Mouse (Mus musculus) myocyte (in vitro differentiated cells): Measurements from ENCODE around the gene Cntnap5c. TPM values are rescaled to one million over a fixed set of nuclear protein-coding genes. Genes with fewer than 3 reads are reported as not detected.

Experiments used
- H3K27me3 ChIP-seq: one replicate; pipeline ENCODE4 v1.6.1; 2011; ENCODE audit not compliant: control insufficient read depth, insufficient read depth, insufficient read length
- H3K36me3 ChIP-seq: one replicate; pipeline ENCODE4 v1.6.1; 2011; ENCODE audit not compliant: control insufficient read depth, insufficient read depth
- H3K4me2 ChIP-seq: one replicate; pipeline ENCODE4 v1.6.1; 2011; ENCODE audit warnings: low read depth, control low read depth
- H3K4me3 ChIP-seq: one replicate; pipeline ENCODE4 v1.5.1; 2011; ENCODE audit warnings: mild to moderate bottlenecking, control low read depth, moderate library complexity
- H3K79me2 ChIP-seq: one replicate; pipeline ENCODE4 v1.6.1; 2011; ENCODE audit not compliant: control insufficient read depth, insufficient read depth
- H3ac ChIP-seq: one replicate; pipeline ENCODE4 v1.6.1; 2011; ENCODE audit not compliant: control insufficient read depth, insufficient read length
- CEBPB ChIP-seq: IDR thresholded peaks from 2 replicates; pipeline ENCODE4 v1.6.1; 2011; ENCODE audit warnings: mild to moderate bottlenecking, moderate library complexity; ENCODE audit not compliant: poor library complexity, insufficient read depth, severe bottlenecking
- E2F4 ChIP-seq: IDR thresholded peaks from one replicate; pipeline ENCODE4 v1.6.1; 2011; ENCODE audit warnings: mild to moderate bottlenecking, control low read depth, moderate library complexity; ENCODE audit not compliant: insufficient read depth
- MAX ChIP-seq: IDR thresholded peaks from one replicate; pipeline ENCODE4 v1.6.1; 2011; ENCODE audit warnings: low read depth, mild to moderate bottlenecking, control low read depth
- MYOD1 ChIP-seq, 3 experiments: IDR thresholded peaks; one replicate each; pipeline ENCODE4 v1.6.1; 2011; ENCODE audit warnings: control low read depth in 2 of 3, low read depth in 2 of 3, mild to moderate bottlenecking in 2 of 3, moderate library complexity in 1 of 3; ENCODE audit not compliant: insufficient read length in 2 of 3, control insufficient read depth in 1 of 3
- MYOG ChIP-seq, 3 experiments: IDR thresholded peaks; one replicate each; pipeline ENCODE4 v1.6.1; 2011; ENCODE audit warnings: control low read depth in 2 of 3, low read depth in 2 of 3, mild to moderate bottlenecking in 2 of 3; ENCODE audit not compliant: insufficient read length in 2 of 3, control insufficient read depth in 1 of 3, insufficient read depth in 1 of 3
- POLR2A ChIP-seq: IDR thresholded peaks from one replicate; pipeline ENCODE4 v1.6.1; 2011; ENCODE audit warnings: low read depth, mild to moderate bottlenecking, control low read depth, moderate library complexity; ENCODE audit not compliant: insufficient read length
- POLR2AphosphoS2 ChIP-seq: IDR thresholded peaks from one replicate; pipeline ENCODE4 v1.6.1; 2011; ENCODE audit warnings: low read depth, control low read depth; ENCODE audit not compliant: insufficient read length
- REST ChIP-seq: IDR thresholded peaks from one replicate; pipeline ENCODE4 v1.6.1; 2011; ENCODE audit warnings: mild to moderate bottlenecking, control low read depth, moderate library complexity; ENCODE audit not compliant: insufficient read depth, insufficient read length
- SRF ChIP-seq: IDR thresholded peaks from one replicate; pipeline ENCODE4 v1.6.1; 2011; ENCODE audit warnings: low read depth; ENCODE audit not compliant: control insufficient read depth, insufficient read length
- TCF12 ChIP-seq: IDR thresholded peaks from one replicate; pipeline ENCODE4 v1.6.1; 2011; ENCODE audit warnings: mild to moderate bottlenecking, control low read depth; ENCODE audit not compliant: poor library complexity, insufficient read depth, severe bottlenecking
- TCF3 ChIP-seq: IDR thresholded peaks from one replicate; pipeline ENCODE4 v1.6.1; 2011; ENCODE audit warnings: low read depth, control low read depth; ENCODE audit not compliant: insufficient read length
- USF1 ChIP-seq: IDR thresholded peaks from one replicate; pipeline ENCODE4 v1.6.1; 2011; ENCODE audit warnings: low read depth, mild to moderate bottlenecking, control low read depth, moderate library complexity
- polyA plus RNA-seq: library from polyadenylated mRNA; unstranded; fragments of >200 nt; fragmentation: generic; extraction: Trizol; gene quantifications from one replicate; pipeline ENCODE4 v1.2.1, GENCODE M21; 2012; ENCODE audit warnings: missing spikeins

Gene Cntnap5c
- not detected for polyA plus RNA-seq

- H3K79me2 ChIP-seq, result no peaks in the 10 kb centered on the region
- no peak within 1 kb of the TSS for H3K4me2 ChIP-seq
- no peak within 1 kb of the TSS for H3ac ChIP-seq
- H3K36me3 ChIP-seq, result no peaks in the 10 kb centered on the region
- no peak for TF ChIP-seq CEBPB
- no peak for TF ChIP-seq USF1
- TF ChIP-seq MAX, result no peak
- no peak for TF ChIP-seq E2F4
- no peak for TF ChIP-seq TCF3
- no peak for TF ChIP-seq REST
- no peak for TF ChIP-seq POLR2AphosphoS2
- no peak for TF ChIP-seq SRF
- no peak for TF ChIP-seq POLR2A
- TF ChIP-seq MYOG (IDR thresholded peaks at IDR 0.05; ENCODE audit: control insufficient read depth in 1 of 3, insufficient read depth in 1 of 3, insufficient read length in 2 of 3, low read depth in 2 of 3), result no peak
- no peak for TF ChIP-seq MYOD1 (IDR thresholded peaks at IDR 0.05; ENCODE audit: control insufficient read depth in 1 of 3, insufficient read length in 2 of 3, low read depth in 2 of 3)
- TF ChIP-seq TCF12, result no peak
- H3K27me3 ChIP-seq, result no peaks in the 10 kb centered on the region
- H3K4me3 ChIP-seq, result no peak within 1 kb of the TSS
Measured at GRCm38 (mm10) chr17:57768622-57769610, at the start of gene Cntnap5c. TSS of gene Cntnap5c (plus strand) at chr17:57769570.

DNA sequence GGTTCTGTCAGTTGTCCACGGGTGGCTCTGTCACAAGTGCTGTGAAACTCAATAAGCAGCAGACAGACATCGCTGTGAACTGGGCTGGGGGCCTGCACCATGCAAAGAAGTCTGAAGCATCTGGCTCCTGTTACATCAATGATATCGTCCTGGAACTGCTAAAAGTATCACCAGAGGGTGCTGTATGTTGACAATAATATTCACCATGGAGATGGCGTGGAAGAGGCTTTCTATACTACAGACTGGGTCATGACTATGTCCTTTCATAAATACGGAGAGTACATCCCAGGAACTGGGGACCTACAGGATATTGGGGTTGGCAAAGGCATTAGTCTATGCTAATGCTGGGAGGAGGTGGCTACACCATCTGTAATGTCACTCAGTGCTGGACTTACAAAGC, 27.3 kb upstream of the Cntnap5c start, which contains the start of gene Gm21834:
Gene Gm21834 (minus strand): TSS at position 101 of the 400 bp plus-strand sequence.
- Histone ChIP-seq H3K36me3 (no peaks in the 10 kb centered on the region), H3ac (no peak within 1 kb of the TSS)
- TF ChIP-seq MYOG (IDR thresholded peaks at IDR 0.05; ENCODE audit: control insufficient read depth in 1 of 3, insufficient read depth in 1 of 3, insufficient read length in 2 of 3, low read depth in 2 of 3), result no peak
- TF ChIP-seq TCF3, result no peak
- no peak for TF ChIP-seq CEBPB
- TF ChIP-seq REST, result no peak
- no peak for TF ChIP-seq MAX
- TF ChIP-seq POLR2A, result no peak
- TF ChIP-seq MYOD1 (IDR thresholded peaks at IDR 0.05; ENCODE audit: control insufficient read depth in 1 of 3, insufficient read length in 2 of 3, low read depth in 2 of 3), result no peak

DNA sequence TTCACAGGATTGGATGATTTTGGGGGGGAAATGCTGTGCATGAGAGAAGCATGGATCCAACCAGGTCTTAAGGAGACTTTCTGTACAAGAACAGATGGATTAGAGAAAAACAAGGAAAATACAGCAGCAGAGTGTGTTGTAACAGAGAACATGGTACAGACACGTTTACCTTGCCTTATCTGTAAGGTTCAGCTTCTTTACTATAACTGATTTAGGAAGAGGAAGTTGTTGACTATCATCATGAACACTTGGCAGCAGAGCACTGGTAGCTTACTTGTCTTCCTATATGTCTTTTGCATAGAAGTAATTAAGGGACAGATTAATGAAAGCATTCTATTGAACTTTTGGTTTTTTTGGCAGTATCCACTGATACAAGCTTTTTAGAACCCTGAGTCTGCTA, 11.3 kb upstream of the Cntnap5c start:
- Histone ChIP-seq H3ac (no peak overlapping the region), H3K27me3 (no peaks in the 10 kb centered on the region), H3K36me3 (no peaks in the 10 kb centered on the region), H3K79me2 (no peaks in the 10 kb centered on the region), H3K4me2 (no peak overlapping the region), H3K4me3 (no peak overlapping the region)
- TF ChIP-seq REST, result no peak

More for the DNA sequence above, 27.3 kb upstream of the Cntnap5c start, which contains the start of gene Gm21834:
- Histone ChIP-seq H3K4me3 (no peak within 1 kb of the TSS), H3K4me2 (no peak within 1 kb of the TSS), H3K27me3 (no peaks in the 10 kb centered on the region), H3K79me2 (no peaks in the 10 kb centered on the region)

GRCm38 (mm10) chr17:57767306-57767705, 2.1 kb upstream of the Cntnap5c start:
- Histone ChIP-seq H3K4me3 (no peak overlapping the region), H3K4me2 (no peak overlapping the region)
- TF ChIP-seq MYOG (IDR thresholded peaks at IDR 0.05; ENCODE audit: control insufficient read depth in 1 of 3, insufficient read depth in 1 of 3, insufficient read length in 2 of 3, low read depth in 2 of 3), result no peak
- TF ChIP-seq USF1, result no peak
- no peak for TF ChIP-seq POLR2A
- no peak for TF ChIP-seq TCF12
- TF ChIP-seq MYOD1 (IDR thresholded peaks at IDR 0.05; ENCODE audit: control insufficient read depth in 1 of 3, insufficient read length in 2 of 3, low read depth in 2 of 3), result no peak
- TF ChIP-seq TCF3, result no peak
- TF ChIP-seq CEBPB, result no peak
- no peak for TF ChIP-seq E2F4
- no peak for TF ChIP-seq MAX
- no peak for TF ChIP-seq REST
- TF ChIP-seq SRF, result no peak
- no peak for TF ChIP-seq POLR2AphosphoS2

DNA sequence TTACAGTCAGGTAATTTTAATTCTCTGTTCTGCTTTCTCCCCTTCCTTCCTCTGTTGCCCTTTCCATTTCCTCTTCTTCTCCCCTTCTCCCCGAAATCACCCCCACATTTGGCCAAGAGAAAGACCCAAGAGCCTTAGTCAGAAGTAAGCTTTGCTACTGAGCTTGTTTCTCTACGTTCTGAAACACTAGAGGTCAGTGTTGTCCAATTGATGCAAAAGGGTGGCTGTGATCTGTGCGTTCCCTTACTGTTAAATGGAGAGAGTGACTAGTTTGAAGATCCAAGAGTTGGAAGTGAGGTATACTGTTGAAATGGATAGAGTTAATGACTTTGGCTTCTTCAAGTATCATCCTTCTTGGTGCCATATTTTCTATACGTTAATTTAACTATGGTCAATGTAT, 1.5 kb downstream of the Cntnap5c start:
- no peaks in the 10 kb centered on the region for H3K27me3 ChIP-seq
- H3K79me2 ChIP-seq, result no peaks in the 10 kb centered on the region
- H3ac ChIP-seq, result no peak overlapping the region
- H3K4me2 ChIP-seq, result no peak overlapping the region
- H3K4me3 ChIP-seq, result no peak overlapping the region
- H3K36me3 ChIP-seq, result no peaks in the 10 kb centered on the region
- TF ChIP-seq MYOD1 (IDR thresholded peaks at IDR 0.05; ENCODE audit: control insufficient read depth in 1 of 3, insufficient read length in 2 of 3, low read depth in 2 of 3) (no peak), TCF3 (no peak), SRF (no peak), MYOG (IDR thresholded peaks at IDR 0.05; ENCODE audit: control insufficient read depth in 1 of 3, insufficient read depth in 1 of 3, insufficient read length in 2 of 3, low read depth in 2 of 3) (no peak), CEBPB (no peak), REST (no peak), POLR2AphosphoS2 (no peak)

More at GRCm38 (mm10) chr17:57767306-57767705, 2.1 kb upstream of the Cntnap5c start:
- H3K79me2 ChIP-seq, result no peaks in the 10 kb centered on the region
- H3K27me3 ChIP-seq, result no peaks in the 10 kb centered on the region
- H3ac ChIP-seq, result no peak overlapping the region
- H3K36me3 ChIP-seq, result no peaks in the 10 kb centered on the region
